Mouse (Mus musculus): ENCODE data around the gene Ambra1. TPM values are rescaled to one million over a fixed set of nuclear protein-coding genes. Genes with fewer than 3 reads are reported as not detected.

Ambra1 gene
- 5.5 TPM for polyA plus RNA-seq (2014; fragmentation: Illumina TruSeq; extraction: RNeasy Lipid Tissue Mini Kit (QIAGEN cat#74804); ENCODE audit: low read depth, low replicate concordance)

GRCm38 (mm10) chr2:91729971-91730821 is at the start of gene Ambra1:
Gene Ambra1 (plus strand): TSS chr2:91730134.

GRCm38 (mm10) chr2:91710272-91711234 is 19.4 kb upstream of the Ambra1 start, which contains the start of the genes Atg13 and Harbi1:
Gene Atg13 (minus strand): TSS chr2:91710576.
Gene Harbi1 (plus strand): TSS chr2:91710852.

GRCm38 (mm10) chr2:91926949-91927348 is 197.0 kb downstream of the Ambra1 start, which contains the start of gene Chrm4:
Gene Chrm4 (plus strand): TSS chr2:91927249.

GRCm38 (mm10) chr2:91932160-91932711 is 202.3 kb downstream of the Ambra1 start, which contains the start of gene Mdk:
Gene Mdk (minus strand): TSS chr2:91932297.

GRCm38 (mm10) chr2:91945483-91945882 is 215.5 kb downstream of the Ambra1 start, which contains the start of gene Gm9821:
Gene Gm9821 (plus strand): TSS chr2:91945703.

Other genes with a start within 250 kb of the Ambra1 start
- gene Ckap5, start 203.4 kb upstream of the Ambra1 start, polyA plus RNA-seq (2014; fragmentation: Illumina TruSeq; extraction: RNeasy Lipid Tissue Mini Kit (QIAGEN cat#74804); ENCODE audit: low read depth, low replicate concordance): 72.7 TPM
- gene F2, start 93.7 kb upstream of the Ambra1 start, polyA plus RNA-seq (2014; fragmentation: Illumina TruSeq; extraction: RNeasy Lipid Tissue Mini Kit (QIAGEN cat#74804); ENCODE audit: low read depth, low replicate concordance): not detected
- gene Zfp408, start 80.3 kb upstream of the Ambra1 start, polyA plus RNA-seq (2014; fragmentation: Illumina TruSeq; extraction: RNeasy Lipid Tissue Mini Kit (QIAGEN cat#74804); ENCODE audit: low read depth, low replicate concordance): 1.9 TPM
- gene Arhgap1, start 80.3 kb upstream of the Ambra1 start, polyA plus RNA-seq (2014; fragmentation: Illumina TruSeq; extraction: RNeasy Lipid Tissue Mini Kit (QIAGEN cat#74804); ENCODE audit: low read depth, low replicate concordance): 31.3 TPM
- 18.1 TPM for gene Atg13, start 19.6 kb upstream of the Ambra1 start, polyA plus RNA-seq (2014; fragmentation: Illumina TruSeq; extraction: RNeasy Lipid Tissue Mini Kit (QIAGEN cat#74804); ENCODE audit: low read depth, low replicate concordance)
- 21.5 TPM for gene Harbi1, start 19.3 kb upstream of the Ambra1 start, polyA plus RNA-seq (2014; fragmentation: Illumina TruSeq; extraction: RNeasy Lipid Tissue Mini Kit (QIAGEN cat#74804); ENCODE audit: low read depth, low replicate concordance)
- not detected for gene Chrm4, start 197.1 kb downstream of the Ambra1 start, polyA plus RNA-seq (2014; fragmentation: Illumina TruSeq; extraction: RNeasy Lipid Tissue Mini Kit (QIAGEN cat#74804); ENCODE audit: low read depth, low replicate concordance)
- not detected for gene Mdk, start 202.2 kb downstream of the Ambra1 start, polyA plus RNA-seq (2014; fragmentation: Illumina TruSeq; extraction: RNeasy Lipid Tissue Mini Kit (QIAGEN cat#74804); ENCODE audit: low read depth, low replicate concordance)
- not detected for gene Gm9821, start 215.6 kb downstream of the Ambra1 start, polyA plus RNA-seq (2014; fragmentation: Illumina TruSeq; extraction: RNeasy Lipid Tissue Mini Kit (QIAGEN cat#74804); ENCODE audit: low read depth, low replicate concordance)
- 3.5 TPM for gene Dgkz, start 245.7 kb downstream of the Ambra1 start, polyA plus RNA-seq (2014; fragmentation: Illumina TruSeq; extraction: RNeasy Lipid Tissue Mini Kit (QIAGEN cat#74804); ENCODE audit: low read depth, low replicate concordance)

All from sigmoid colon, adult 10 weeks (tissue).